Mouse (Mus musculus) lung, embryonic 15.5 days (tissue): ENCODE measurements around the gene Rfx3. TPM values are rescaled to one million over a fixed set of nuclear protein-coding genes. Genes with fewer than 3 reads are reported as not detected.

Experiments
- ATAC-seq: fragments of 200-750 bp; cut with Nextera tagmentation; 2 replicates; pipeline ENCODE4 v1.8.0; 2017; ENCODE audit warnings: moderate number of reproducible peaks, borderline replicate concordance; ENCODE audit not compliant: low FRiP score, low TSS enrichment; ENCODE audit errors: extremely low read depth
- H3K27ac ChIP-seq: fragments of 300-500 bp; sonication (generic); 2 replicates; pipeline ENCODE4 v1.5.1; 2015; ENCODE audit warnings: moderate library complexity, mild to moderate bottlenecking, inconsistent platforms
- H3K27me3 ChIP-seq: fragments of 300-500 bp; sonication (generic); 2 replicates; pipeline ENCODE4 v1.6.1; 2015; ENCODE audit warnings: inconsistent platforms
- H3K36me3 ChIP-seq: fragments of 300-500 bp; sonication (generic); 2 replicates; pipeline ENCODE4 v1.6.1; 2015; ENCODE audit warnings: inconsistent platforms
- H3K4me1 ChIP-seq: fragments of 300-500 bp; sonication (generic); 2 replicates; pipeline ENCODE4 v1.6.1; 2015; ENCODE audit warnings: inconsistent platforms
- H3K4me2 ChIP-seq: fragments of 300-500 bp; sonication (generic); 2 replicates; pipeline ENCODE4 v1.6.1; 2015; ENCODE audit warnings: inconsistent platforms, mild to moderate bottlenecking, moderate library complexity
- H3K4me3 ChIP-seq: fragments of 300-500 bp; sonication (generic); 2 replicates; pipeline ENCODE4 v1.5.1; 2015; ENCODE audit warnings: mild to moderate bottlenecking, inconsistent platforms
- H3K9ac ChIP-seq: fragments of 300-500 bp; sonication (generic); 2 replicates; pipeline ENCODE4 v1.6.1; 2015; ENCODE audit warnings: inconsistent platforms
- H3K9me3 ChIP-seq: fragments of 300-500 bp; sonication (generic); 2 replicates; pipeline ENCODE4 v1.6.1; 2016; ENCODE audit warnings: inconsistent platforms
- WGBS: fragments of 180-500 bp; shearing (Covaris S2); methylation state at CpG from one replicate; pipeline ENCODE4 v1.1.7; 2015; 5-methylcytosine and 5-hydroxymethylcytosine counted together
- polyA plus RNA-seq: library from polyadenylated mRNA; unstranded; fragments of >200 nt; fragmentation: Nextera tagmentation; extraction: Ambion mirVana; gene quantifications from 2 replicates; pipeline ENCODE4 v1.2.1, GENCODE M21; 2015

Rfx3 gene
- 10.9 and 12.9 TPM in 2 replicates for polyA plus RNA-seq

GRCm38 (mm10) chr19:28010471-28011395 lies at the start of gene Rfx3:
Gene Rfx3, minus strand, starts transcription at chr19:28011166.
- H3K4me2 ChIP-seq, result peak within 1 kb of the TSS; percentile 85
- peak within 1 kb of the TSS; percentile 91 for H3K9ac ChIP-seq
- under 1% methylated on average over 68 of the region's 78 CpGs for WGBS
- peak within 1 kb of the TSS; percentile 93 for H3K4me3 ChIP-seq
- H3K27me3 ChIP-seq, result no peaks in the 10 kb centered on the region
- no peaks in the 10 kb centered on the region for H3K36me3 ChIP-seq
- H3K4me1 ChIP-seq, result peaks cover 3% of the 10 kb centered on the region; the same call in 1 of the 2 replicates
- no peaks in the 10 kb centered on the region for H3K9me3 ChIP-seq
- H3K27ac ChIP-seq, result peak within 1 kb of the TSS; percentile 100
- ATAC-seq, result peak; percentile 88

- H3K27me3 ChIP-seq, result no peaks in the 10 kb centered on the region
- 58% methylated on average over 1 of the region's 1 CpGs for WGBS
Observed at GRCm38 (mm10) chr19:28052058-28052457, 41.1 kb upstream of the Rfx3 start.

GRCm38 (mm10) chr19:28051571-28051970 lies 40.6 kb upstream of the Rfx3 start:
- ATAC-seq, result no peak
- Histone ChIP-seq H3K9me3 (no peaks in the 10 kb centered on the region), H3K9ac (no peak overlapping the region), H3K27ac (no peak overlapping the region), H3K4me2 (no peak overlapping the region), H3K4me1 (no peaks in the 10 kb centered on the region), H3K27me3 (no peaks in the 10 kb centered on the region), H3K36me3 (no peaks in the 10 kb centered on the region), H3K4me3 (no peak overlapping the region)
- WGBS, result 76% methylated on average over 5 of the region's 5 CpGs

More at GRCm38 (mm10) chr19:28052058-28052457, 41.1 kb upstream of the Rfx3 start:
- no peak for ATAC-seq
- Histone ChIP-seq H3K27ac (no peak overlapping the region), H3K4me3 (no peak overlapping the region), H3K36me3 (no peaks in the 10 kb centered on the region), H3K4me1 (no peaks in the 10 kb centered on the region), H3K4me2 (no peak overlapping the region), H3K9ac (no peak overlapping the region), H3K9me3 (no peaks in the 10 kb centered on the region)

- Histone ChIP-seq H3K27ac (no peak overlapping the region), H3K9me3 (no peaks in the 10 kb centered on the region), H3K4me1 (no peaks in the 10 kb centered on the region), H3K36me3 (no peaks in the 10 kb centered on the region), H3K4me3 (no peak overlapping the region), H3K27me3 (no peaks in the 10 kb centered on the region), H3K4me2 (no peak overlapping the region), H3K9ac (no peak overlapping the region)
- 82% methylated on average over 4 of the region's 4 CpGs for WGBS
- ATAC-seq, result no peak
Observed at GRCm38 (mm10) chr19:28049280-28049679, 38.3 kb upstream of the Rfx3 start.

DNA sequence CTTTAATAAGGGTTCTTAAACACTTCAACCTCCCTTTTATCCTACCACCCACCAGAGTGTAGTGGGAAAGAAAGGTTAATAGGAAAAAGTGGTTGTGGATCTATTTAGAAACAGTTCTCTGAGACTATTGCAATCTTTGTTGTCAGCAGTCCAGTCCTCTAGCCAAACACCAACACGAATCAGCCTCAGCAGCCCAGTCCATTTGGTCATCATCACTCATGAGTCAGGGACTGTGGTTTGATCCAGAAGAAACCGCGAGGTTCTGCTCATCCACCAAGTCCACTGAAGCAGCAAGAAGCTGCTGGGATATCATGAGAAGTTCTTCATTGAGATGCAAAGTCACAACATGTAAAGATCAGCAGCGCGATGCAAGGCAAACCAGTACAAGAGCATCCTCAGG lies 35.8 kb upstream of the Rfx3 start:
- WGBS, result 88% methylated on average over 5 of the region's 5 CpGs
- no peak overlapping the region for H3K4me2 ChIP-seq

GRCm38 (mm10) chr19:28044950-28045349 lies 34.0 kb upstream of the Rfx3 start:
- no peaks in the 10 kb centered on the region for H3K36me3 ChIP-seq
- no peak overlapping the region for H3K4me2 ChIP-seq
- no peaks in the 10 kb centered on the region for H3K4me1 ChIP-seq
- no peak overlapping the region for H3K27ac ChIP-seq
- ATAC-seq, result no peak
- H3K4me3 ChIP-seq, result no peak overlapping the region
- H3K9me3 ChIP-seq, result no peaks in the 10 kb centered on the region
- no peak overlapping the region for H3K9ac ChIP-seq
- 58% methylated on average over 5 of the region's 5 CpGs for WGBS
- H3K27me3 ChIP-seq, result no peaks in the 10 kb centered on the region

More for the DNA sequence above, 35.8 kb upstream of the Rfx3 start:
- H3K36me3 ChIP-seq, result no peaks in the 10 kb centered on the region
- H3K9ac ChIP-seq, result no peak overlapping the region
- H3K27ac ChIP-seq, result no peak overlapping the region
- H3K4me3 ChIP-seq, result no peak overlapping the region
- ATAC-seq, result no peak
- H3K9me3 ChIP-seq, result no peaks in the 10 kb centered on the region
- H3K27me3 ChIP-seq, result no peaks in the 10 kb centered on the region
- no peaks in the 10 kb centered on the region for H3K4me1 ChIP-seq

DNA sequence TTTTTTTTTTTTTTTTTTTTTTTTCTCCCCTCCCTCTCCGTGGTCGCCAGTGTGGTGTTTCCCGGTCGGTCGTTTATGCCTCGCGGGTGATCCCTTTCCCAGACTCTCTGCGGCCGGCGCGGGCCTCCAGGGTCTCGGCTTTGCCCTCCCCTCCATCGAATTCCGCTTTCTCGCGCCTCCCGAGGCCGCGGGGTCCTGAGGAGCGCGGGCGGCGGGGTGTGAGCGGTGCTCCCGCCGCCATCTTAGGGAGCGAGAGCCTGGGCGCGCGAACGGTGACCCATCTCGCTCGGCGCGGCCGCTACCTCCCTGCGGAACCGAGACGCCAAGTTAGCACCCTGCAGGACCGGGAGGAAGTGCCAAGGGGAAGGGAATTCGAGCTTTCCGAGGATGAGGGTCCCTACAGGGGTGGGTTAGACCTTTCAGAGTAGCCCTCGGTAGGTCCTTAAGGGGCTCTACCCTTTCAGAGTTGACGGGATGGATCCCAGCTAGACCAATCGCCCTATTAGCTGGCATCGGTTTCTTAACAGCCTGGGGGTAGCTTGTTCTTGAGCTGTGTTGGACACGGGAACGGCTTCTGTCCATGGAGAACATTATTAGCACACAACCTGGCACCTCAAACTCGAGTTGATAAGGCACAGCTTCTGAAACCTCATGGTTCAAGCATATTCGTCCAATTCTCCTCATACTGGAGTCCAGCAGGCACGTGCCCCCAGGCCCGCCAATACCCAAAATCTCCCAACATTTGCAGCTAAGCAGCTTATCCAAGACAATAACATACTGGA lies 943 bp upstream of the Rfx3 start:
- no peaks in the 10 kb centered on the region for H3K27me3 ChIP-seq
- WGBS, result under 1% methylated on average over 52 of the region's 52 CpGs
- H3K4me2 ChIP-seq, result peak overlapping the region; percentile 85
- peak overlapping the region; percentile 100 for H3K27ac ChIP-seq
- peak; percentile 69 for ATAC-seq
- H3K9me3 ChIP-seq, result no peaks in the 10 kb centered on the region
- H3K4me3 ChIP-seq, result peak overlapping the region; percentile 93
- peaks cover 3% of the 10 kb centered on the region; the same call in 1 of the 2 replicates for H3K4me1 ChIP-seq
- peak overlapping the region; percentile 88 for H3K9ac ChIP-seq
- H3K36me3 ChIP-seq, result no peaks in the 10 kb centered on the region

GRCm38 (mm10) chr19:28011396-28011717 lies 391 bp upstream of the Rfx3 start:
- Histone ChIP-seq H3K4me1 (peaks cover 3% of the 10 kb centered on the region; the same call in 1 of the 2 replicates), H3K27me3 (no peaks in the 10 kb centered on the region), H3K36me3 (no peaks in the 10 kb centered on the region), H3K9ac (peak overlapping the region; percentile 88), H3K9me3 (no peaks in the 10 kb centered on the region), H3K4me3 (peak overlapping the region; percentile 93), H3K27ac (peak overlapping the region; percentile 100), H3K4me2 (peak overlapping the region; percentile 85)
- WGBS, result 0% methylated on average over 24 of the region's 30 CpGs
- peak; percentile 99 for ATAC-seq

GRCm38 (mm10) chr19:28009587-28010281 lies 1.2 kb downstream of the Rfx3 start:
- Histone ChIP-seq H3K4me1 (peaks cover 3% of the 10 kb centered on the region; the same call in 1 of the 2 replicates), H3K4me2 (peak overlapping the region; percentile 67), H3K4me3 (peak overlapping the region; percentile 93), H3K27ac (peak overlapping the region; percentile 100), H3K36me3 (no peaks in the 10 kb centered on the region), H3K9me3 (no peaks in the 10 kb centered on the region), H3K27me3 (no peaks in the 10 kb centered on the region), H3K9ac (peak overlapping the region; percentile 91)
- ATAC-seq, result no peak
- WGBS, result 2% methylated on average over 5 of the region's 5 CpGs

- Histone ChIP-seq H3K27me3 (no peaks in the 10 kb centered on the region), H3K36me3 (no peaks in the 10 kb centered on the region), H3K9me3 (no peaks in the 10 kb centered on the region), H3K4me3 (no peak overlapping the region), H3K27ac (peak overlapping the region; percentile 66), H3K9ac (no peak overlapping the region), H3K4me2 (no peak overlapping the region; the same call in 1 of the 2 replicates), H3K4me1 (peaks cover 7% of the 10 kb centered on the region)
- 44% methylated on average over 1 of the region's 1 CpGs for WGBS
- ATAC-seq, result no peak
Observed at GRCm38 (mm10) chr19:28004190-28004589, 6.8 kb downstream of the Rfx3 start.

GRCm38 (mm10) chr19:28003474-28003873 lies 7.5 kb downstream of the Rfx3 start:
- Histone ChIP-seq H3K27ac (peak overlapping the region; percentile 66), H3K4me2 (no peak overlapping the region), H3K27me3 (no peaks in the 10 kb centered on the region), H3K9me3 (no peaks in the 10 kb centered on the region), H3K36me3 (no peaks in the 10 kb centered on the region), H3K4me3 (no peak overlapping the region), H3K4me1 (peaks cover 7% of the 10 kb centered on the region), H3K9ac (no peak overlapping the region)
- no peak for ATAC-seq
- WGBS, result 52% methylated on average over 1 of the region's 1 CpGs
